Mouse (Mus musculus): Measurements from ENCODE around the gene Gm49368. TPM values are rescaled to one million over a fixed set of nuclear protein-coding genes. Genes with fewer than 3 reads are reported as not detected.

Gm49368 gene
- polyA plus RNA-seq, 1 experiment from 2014 or later = not detected

GRCm38 (mm10) chr7:128049254-128049653, 13.2 kb upstream of the Gm49368 start:
- no peak for ATAC-seq (ENCODE audit: low read depth)
- no peak overlapping the region for H3K4me3 ChIP-seq (ENCODE audit: low read depth, low read length)
- no peaks in the 10 kb centered on the region for H3K27me3 ChIP-seq (ENCODE audit: control insufficient read depth, insufficient read depth, low read length)
- H3K36me3 ChIP-seq (ENCODE audit: control insufficient read depth, insufficient read depth, low read length) = no peaks in the 10 kb centered on the region
- no peak overlapping the region for H3K27ac ChIP-seq (ENCODE audit: low read depth, low read length)
- no peaks in the 10 kb centered on the region for H3K4me1 ChIP-seq (ENCODE audit: control insufficient read depth, insufficient read depth, low read length)
- H3K9ac ChIP-seq (replicated peaks; ENCODE audit: low read depth, low read length) = no peak overlapping the region
- H3K9me3 ChIP-seq (ENCODE audit: control insufficient read depth, low read length) = no peaks in the 10 kb centered on the region
- no peak overlapping the region for H3K4me2 ChIP-seq (ENCODE audit: low read depth, low read length)
- WGBS = 90% methylated on average over 2 of the region's 2 CpGs

- Histone ChIP-seq H3K9ac (replicated peaks; ENCODE audit: low read depth, low read length) (no peak overlapping the region), H3K4me2 (ENCODE audit: low read depth, low read length) (no peak overlapping the region), H3K27ac (ENCODE audit: low read depth, low read length) (no peak overlapping the region), H3K9me3 (ENCODE audit: control insufficient read depth, low read length) (no peaks in the 10 kb centered on the region), H3K4me3 (ENCODE audit: low read depth, low read length) (no peak overlapping the region), H3K27me3 (ENCODE audit: control insufficient read depth, insufficient read depth, low read length) (no peaks in the 10 kb centered on the region), H3K4me1 (ENCODE audit: control insufficient read depth, insufficient read depth, low read length) (no peaks in the 10 kb centered on the region), H3K36me3 (ENCODE audit: control insufficient read depth, insufficient read depth, low read length) (no peaks in the 10 kb centered on the region)
- 74% methylated on average over 4 of the region's 4 CpGs for WGBS
- no peak for ATAC-seq (ENCODE audit: low read depth)
Observed at GRCm38 (mm10) chr7:128050739-128051138, 11.7 kb upstream of the Gm49368 start.

- no peaks in the 10 kb centered on the region for H3K36me3 ChIP-seq (ENCODE audit: control insufficient read depth, insufficient read depth, low read length)
- WGBS = 76% methylated on average over 5 of the region's 5 CpGs
- no peak overlapping the region for H3K4me3 ChIP-seq (ENCODE audit: low read depth, low read length)
- no peak overlapping the region for H3K4me2 ChIP-seq (ENCODE audit: low read depth, low read length)
- H3K9ac ChIP-seq (replicated peaks; ENCODE audit: low read depth, low read length) = no peak overlapping the region
- H3K9me3 ChIP-seq (ENCODE audit: control insufficient read depth, low read length) = no peaks in the 10 kb centered on the region
- no peak overlapping the region for H3K27ac ChIP-seq (ENCODE audit: low read depth, low read length)
- H3K4me1 ChIP-seq (ENCODE audit: control insufficient read depth, insufficient read depth, low read length) = no peaks in the 10 kb centered on the region
- ATAC-seq (ENCODE audit: low read depth) = no peak
- no peaks in the 10 kb centered on the region for H3K27me3 ChIP-seq (ENCODE audit: control insufficient read depth, insufficient read depth, low read length)
Observed at GRCm38 (mm10) chr7:128053061-128053460, 9.4 kb upstream of the Gm49368 start.

- no peak for ATAC-seq (ENCODE audit: low read depth)
- no peaks in the 10 kb centered on the region for H3K27me3 ChIP-seq (ENCODE audit: control insufficient read depth, insufficient read depth, low read length)
- no peak overlapping the region for H3K9ac ChIP-seq (replicated peaks; ENCODE audit: low read depth, low read length)
- H3K4me1 ChIP-seq (ENCODE audit: control insufficient read depth, insufficient read depth, low read length) = no peaks in the 10 kb centered on the region
- H3K4me2 ChIP-seq (ENCODE audit: low read depth, low read length) = no peak overlapping the region
- no peaks in the 10 kb centered on the region for H3K9me3 ChIP-seq (ENCODE audit: control insufficient read depth, low read length)
- H3K36me3 ChIP-seq (ENCODE audit: control insufficient read depth, insufficient read depth, low read length) = no peaks in the 10 kb centered on the region
- 76% methylated on average over 3 of the region's 3 CpGs for WGBS
- H3K27ac ChIP-seq (ENCODE audit: low read depth, low read length) = no peak overlapping the region
- H3K4me3 ChIP-seq (ENCODE audit: low read depth, low read length) = no peak overlapping the region
Observed at GRCm38 (mm10) chr7:128056917-128057444, 5.5 kb upstream of the Gm49368 start.

GRCm38 (mm10) chr7:128057860-128058259, 4.6 kb upstream of the Gm49368 start:
- H3K9ac ChIP-seq (replicated peaks; ENCODE audit: low read depth, low read length) = no peak overlapping the region
- no peak overlapping the region for H3K4me2 ChIP-seq (ENCODE audit: low read depth, low read length)
- no peaks in the 10 kb centered on the region for H3K36me3 ChIP-seq (ENCODE audit: control insufficient read depth, insufficient read depth, low read length)
- H3K4me1 ChIP-seq (ENCODE audit: control insufficient read depth, insufficient read depth, low read length) = no peaks in the 10 kb centered on the region
- ATAC-seq (ENCODE audit: low read depth) = no peak
- H3K4me3 ChIP-seq (ENCODE audit: low read depth, low read length) = no peak overlapping the region
- H3K27me3 ChIP-seq (ENCODE audit: control insufficient read depth, insufficient read depth, low read length) = no peaks in the 10 kb centered on the region
- H3K27ac ChIP-seq (ENCODE audit: low read depth, low read length) = no peak overlapping the region
- 82% methylated on average over 8 of the region's 8 CpGs for WGBS
- no peaks in the 10 kb centered on the region for H3K9me3 ChIP-seq (ENCODE audit: control insufficient read depth, low read length)

- no peak for ATAC-seq (ENCODE audit: low read depth)
- Histone ChIP-seq H3K27me3 (ENCODE audit: control insufficient read depth, insufficient read depth, low read length) (no peaks in the 10 kb centered on the region), H3K27ac (ENCODE audit: low read depth, low read length) (no peak overlapping the region), H3K4me1 (ENCODE audit: control insufficient read depth, insufficient read depth, low read length) (no peaks in the 10 kb centered on the region), H3K36me3 (ENCODE audit: control insufficient read depth, insufficient read depth, low read length) (no peaks in the 10 kb centered on the region), H3K9ac (replicated peaks; ENCODE audit: low read depth, low read length) (no peak overlapping the region), H3K4me2 (ENCODE audit: low read depth, low read length) (no peak overlapping the region), H3K4me3 (ENCODE audit: low read depth, low read length) (no peak overlapping the region), H3K9me3 (ENCODE audit: control insufficient read depth, low read length) (no peaks in the 10 kb centered on the region)
- WGBS = 77% methylated on average over 7 of the region's 7 CpGs
Observed at GRCm38 (mm10) chr7:128058576-128058975, 3.9 kb upstream of the Gm49368 start.

- WGBS = 79% methylated on average over 4 of the region's 4 CpGs
- Histone ChIP-seq H3K4me3 (ENCODE audit: low read depth, low read length) (no peak overlapping the region), H3K9me3 (ENCODE audit: control insufficient read depth, low read length) (no peaks in the 10 kb centered on the region), H3K4me2 (ENCODE audit: low read depth, low read length) (no peak overlapping the region), H3K36me3 (ENCODE audit: control insufficient read depth, insufficient read depth, low read length) (no peaks in the 10 kb centered on the region), H3K27ac (ENCODE audit: low read depth, low read length) (no peak overlapping the region), H3K27me3 (ENCODE audit: control insufficient read depth, insufficient read depth, low read length) (no peaks in the 10 kb centered on the region), H3K9ac (replicated peaks; ENCODE audit: low read depth, low read length) (no peak overlapping the region), H3K4me1 (ENCODE audit: control insufficient read depth, insufficient read depth, low read length) (no peaks in the 10 kb centered on the region)
- ATAC-seq (ENCODE audit: low read depth) = no peak
Observed at GRCm38 (mm10) chr7:128059091-128059490, 3.4 kb upstream of the Gm49368 start.

GRCm38 (mm10) chr7:128063211-128063781, 813 bp downstream of the Gm49368 start:
- H3K9me3 ChIP-seq (ENCODE audit: control insufficient read depth, low read length) = no peaks in the 10 kb centered on the region
- H3K9ac ChIP-seq (replicated peaks; ENCODE audit: low read depth, low read length) = no peak overlapping the region
- WGBS = 86% methylated on average over 6 of the region's 6 CpGs

GRCm38 (mm10) chr7:128065547-128065946, 3.1 kb downstream of the Gm49368 start:
- Histone ChIP-seq H3K4me3 (ENCODE audit: low read depth, low read length) (no peak overlapping the region), H3K27me3 (ENCODE audit: control insufficient read depth, insufficient read depth, low read length) (no peaks in the 10 kb centered on the region), H3K27ac (ENCODE audit: low read depth, low read length) (no peak overlapping the region), H3K4me2 (ENCODE audit: low read depth, low read length) (no peak overlapping the region), H3K36me3 (ENCODE audit: control insufficient read depth, insufficient read depth, low read length) (no peaks in the 10 kb centered on the region), H3K9ac (replicated peaks; ENCODE audit: low read depth, low read length) (no peak overlapping the region), H3K9me3 (ENCODE audit: control insufficient read depth, low read length) (no peaks in the 10 kb centered on the region), H3K4me1 (ENCODE audit: control insufficient read depth, insufficient read depth, low read length) (no peaks in the 10 kb centered on the region)
- ATAC-seq (ENCODE audit: low read depth) = no peak
- WGBS = 92% methylated on average over 5 of the region's 5 CpGs

More at GRCm38 (mm10) chr7:128063211-128063781, 813 bp downstream of the Gm49368 start:
- Histone ChIP-seq H3K4me2 (ENCODE audit: low read depth, low read length) (no peak overlapping the region), H3K4me1 (ENCODE audit: control insufficient read depth, insufficient read depth, low read length) (no peaks in the 10 kb centered on the region), H3K36me3 (ENCODE audit: control insufficient read depth, insufficient read depth, low read length) (no peaks in the 10 kb centered on the region), H3K27ac (ENCODE audit: low read depth, low read length) (no peak overlapping the region), H3K27me3 (ENCODE audit: control insufficient read depth, insufficient read depth, low read length) (no peaks in the 10 kb centered on the region), H3K4me3 (ENCODE audit: low read depth, low read length) (no peak overlapping the region)
- no peak for ATAC-seq (ENCODE audit: low read depth)
